Mouse (Mus musculus) T-cell, adult 66 days (primary cell): ENCODE results near the gene Plekha1. TPM values are rescaled to one million over a fixed set of nuclear protein-coding genes. Genes with fewer than 3 reads are reported as not detected.

ENCODE experiments used
- total RNA-seq, 2 experiments: library from RNA; stranded (reverse); gene quantifications; 3 replicates in 1 of 2; 4 replicates in 1 of 2; pipeline ENCODE4 v1.2.4; 2023

Gene Plekha1
- total RNA-seq: 10 to 100 TPM; 79.0 to 81.5 TPM

GRCm38 (mm10) chr7:130865613-130866591 is at the start of gene Plekha1:
TSS of gene Plekha1 (plus strand) at chr7:130865756.

GRCm38 (mm10) chr7:130935793-130936471 is 70.4 kb downstream of the Plekha1 start, which contains the start of gene Htra1:
TSS of gene Htra1 (plus strand) at chr7:130936111.

Other genes with a start within 250 kb of the Plekha1 start
- gene Btbd16, start 91.7 kb upstream of the Plekha1 start, total RNA-seq: under 1 TPM; 0.80 to 0.87 TPM
- not detected for gene Htra1, start 70.4 kb downstream of the Plekha1 start, total RNA-seq
- gene Dmbt1, start 166.3 kb downstream of the Plekha1 start, total RNA-seq: 10 to 100 TPM; 12.9 to 16.0 TPM